Mouse (Mus musculus): ENCODE data around the gene Gcsam.

DNA sequence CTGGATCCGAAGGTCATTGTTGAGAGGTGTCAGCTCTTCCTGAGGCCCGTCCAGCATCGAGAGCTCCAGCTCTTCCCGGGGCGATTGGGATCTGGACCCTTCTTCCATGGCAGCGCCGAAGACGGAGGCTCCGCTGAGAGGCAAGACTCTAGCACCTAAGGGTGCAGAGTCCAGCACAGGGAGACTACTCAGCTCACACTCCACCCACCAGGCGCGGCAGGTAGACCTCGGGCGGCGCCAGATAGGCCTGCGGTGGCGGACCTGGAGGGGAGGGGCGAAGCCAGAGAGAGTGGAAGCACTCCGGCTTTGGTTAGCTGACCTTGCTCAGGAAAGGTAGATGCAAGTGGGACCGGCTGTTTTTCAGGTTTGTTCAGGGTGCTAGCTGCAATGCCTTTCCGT lies 43.8 kb downstream of the Gcsam start, which contains the start of gene BC016579:
- TF ChIP-seq CTCF (IDR thresholded peaks at IDR 0.05) (no peak), EP300 (IDR thresholded peaks at IDR 0.05) (no peak)
